Mouse (Mus musculus) neural tube, postnatal 0 days (tissue): ENCODE results near the gene Ccdc106. TPM values are rescaled to one million over a fixed set of nuclear protein-coding genes. Genes with fewer than 3 reads are reported as not detected.

ENCODE experiments used
- polyA plus RNA-seq: library from polyadenylated mRNA; unstranded; fragments of >200 nt; fragmentation: Nextera tagmentation; extraction: Ambion mirVana; gene quantifications from 2 replicates; pipeline ENCODE4 v1.2.1, GENCODE M21; 2015

The Ccdc106 gene
- polyA plus RNA-seq: 72.3 and 78.9 TPM in 2 replicates

GRCm38 (mm10) chr7:5020000-5020681, at the start of gene Ccdc106, which contains the start of gene Zfp865:
Gene Ccdc106, plus strand, starts transcription at chr7:5020553.
Gene Zfp865, plus strand, starts transcription at chr7:5020376.

GRCm38 (mm10) chr7:4971068-4971467, 49.3 kb upstream of the Ccdc106 start, which contains the start of gene Sbk3:
Gene Sbk3, minus strand, starts transcription at chr7:4971168.

GRCm38 (mm10) chr7:4996003-4996895, 24.1 kb upstream of the Ccdc106 start, which contains the start of gene Zfp579:
Gene Zfp579, minus strand, starts transcription at chr7:4996158.

DNA sequence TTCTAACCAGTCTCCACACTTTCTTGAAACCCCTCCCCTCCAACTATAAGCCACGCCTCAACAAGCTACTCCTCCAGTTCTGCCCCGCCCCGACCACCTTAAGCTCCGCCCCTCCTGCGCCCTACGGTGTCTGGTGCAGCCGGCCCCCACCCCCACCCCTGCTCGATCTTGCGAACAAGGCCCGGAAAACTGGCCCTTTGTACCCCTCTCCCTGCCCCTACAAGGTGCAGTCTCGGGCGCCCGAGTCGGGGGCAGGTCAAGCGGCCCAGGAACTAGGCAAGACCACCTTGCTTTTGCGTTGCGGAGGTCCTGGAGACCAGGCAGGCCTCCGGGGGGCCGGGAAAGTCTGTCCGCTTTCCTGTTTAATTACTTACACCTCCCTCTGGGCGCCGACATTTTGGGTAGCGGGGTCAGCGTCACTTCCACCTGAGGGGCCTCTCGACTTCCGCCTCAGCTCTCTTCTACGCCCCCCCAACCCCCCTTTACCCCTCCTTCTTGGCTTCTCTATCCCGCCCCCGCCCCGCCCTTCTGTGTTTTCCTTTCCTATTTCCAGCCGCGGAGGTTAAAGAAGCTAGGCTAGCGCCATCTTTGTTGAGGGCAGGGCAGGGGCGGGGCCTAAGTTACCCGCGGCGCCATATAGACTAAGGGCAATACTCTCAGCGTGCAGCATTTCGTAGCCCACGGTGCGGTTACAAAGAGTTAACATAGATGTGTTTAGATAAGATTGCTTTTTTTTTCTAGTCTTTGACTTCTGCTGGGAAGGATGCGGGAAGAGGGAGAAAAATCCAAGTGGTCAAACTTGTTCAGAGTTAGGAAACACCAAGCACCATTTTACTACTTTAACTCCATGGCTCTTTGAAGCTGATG, 5.9 kb upstream of the Ccdc106 start, which contains the start of the genes Zfp524 and Fiz1:
Gene Zfp524 (plus strand): TSS at position 165 of the 867 bp plus-strand sequence.
Gene Fiz1 (minus strand): TSS at position 447 of the 867 bp plus-strand sequence.

DNA sequence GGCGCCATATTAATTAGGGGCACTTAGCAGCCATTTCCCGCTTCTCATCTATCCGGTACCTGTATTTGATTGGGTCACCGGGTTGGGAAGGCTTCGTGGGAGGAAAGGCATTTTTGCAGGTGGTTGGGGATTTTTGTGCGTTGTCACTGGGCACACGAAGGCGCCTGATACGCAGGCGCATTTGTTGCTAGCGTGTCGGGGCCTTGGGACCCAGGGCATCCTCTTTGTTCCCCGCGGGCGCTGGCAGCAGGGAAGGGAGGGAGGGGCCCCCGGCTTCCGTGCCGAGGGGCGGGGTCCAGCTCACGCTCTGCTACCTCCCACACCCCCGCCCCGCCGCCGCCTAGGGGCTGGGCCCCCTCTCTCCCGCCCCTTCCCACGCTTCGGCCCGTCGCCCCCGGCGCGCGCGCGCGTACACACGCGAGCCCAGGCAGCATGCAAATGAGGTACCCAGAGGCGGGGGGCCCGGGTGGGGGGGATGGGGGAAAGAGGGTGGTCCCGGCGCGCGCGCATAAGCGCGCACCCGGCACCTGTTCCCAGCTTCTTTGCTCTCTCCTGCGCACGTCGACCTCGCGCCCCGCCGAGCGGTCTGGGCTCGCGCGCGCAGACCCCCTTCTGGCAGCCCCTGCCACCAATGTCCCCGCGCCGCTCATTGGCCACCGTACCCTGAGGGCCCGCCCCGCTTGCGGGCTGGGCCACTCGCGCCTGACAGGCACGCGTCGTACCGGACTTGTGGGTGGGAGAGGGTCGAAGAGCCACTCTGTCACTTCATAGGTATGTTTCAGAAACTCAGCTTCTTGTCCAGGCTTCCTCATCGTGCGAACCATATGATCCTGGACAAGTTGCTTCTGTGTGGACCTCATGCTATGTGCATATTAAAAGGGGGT, 5.0 kb upstream of the Ccdc106 start, which contains the start of gene Gm44973:
Gene Gm44973 (plus strand): TSS at position 379 of the 884 bp plus-strand sequence.

GRCm38 (mm10) chr7:5033818-5034217, 13.5 kb downstream of the Ccdc106 start, which contains the start of gene 4632433K11Rik:
Gene 4632433K11Rik, plus strand, starts transcription at chr7:5034118.

DNA sequence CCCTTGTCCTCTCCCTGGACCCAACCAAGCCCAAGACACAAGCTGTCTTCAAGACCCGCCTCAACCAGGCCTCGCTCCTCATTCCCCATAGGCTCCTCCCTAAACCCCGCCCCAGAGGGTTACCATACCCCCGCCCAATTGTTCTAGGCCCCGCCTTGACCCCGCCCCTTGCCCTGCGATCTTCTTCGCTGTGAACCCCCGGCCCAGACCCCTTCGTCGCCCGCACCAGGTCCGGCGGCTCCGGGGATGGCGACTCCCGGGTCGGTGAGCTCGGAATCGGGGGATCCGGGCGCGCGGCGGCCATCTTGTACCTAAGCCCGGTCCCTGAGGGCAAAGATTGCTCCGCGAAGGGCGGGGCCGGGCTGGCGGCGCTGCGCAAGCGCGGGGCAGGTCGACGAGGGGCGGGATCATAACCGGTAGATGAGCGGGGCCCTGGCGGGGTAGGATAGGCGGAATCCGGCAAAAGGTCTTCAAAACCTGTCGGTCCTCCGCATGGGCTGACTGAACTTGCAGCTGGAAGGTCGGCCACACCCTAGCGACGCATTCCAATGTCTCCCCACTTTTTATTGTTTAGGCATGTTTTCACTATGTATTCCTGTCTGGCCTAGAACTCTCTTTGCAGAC, 17.9 kb downstream of the Ccdc106 start, which contains the start of gene Zfp784:
Gene Zfp784 (minus strand): TSS at position 338 of the 624 bp plus-strand sequence.

DNA sequence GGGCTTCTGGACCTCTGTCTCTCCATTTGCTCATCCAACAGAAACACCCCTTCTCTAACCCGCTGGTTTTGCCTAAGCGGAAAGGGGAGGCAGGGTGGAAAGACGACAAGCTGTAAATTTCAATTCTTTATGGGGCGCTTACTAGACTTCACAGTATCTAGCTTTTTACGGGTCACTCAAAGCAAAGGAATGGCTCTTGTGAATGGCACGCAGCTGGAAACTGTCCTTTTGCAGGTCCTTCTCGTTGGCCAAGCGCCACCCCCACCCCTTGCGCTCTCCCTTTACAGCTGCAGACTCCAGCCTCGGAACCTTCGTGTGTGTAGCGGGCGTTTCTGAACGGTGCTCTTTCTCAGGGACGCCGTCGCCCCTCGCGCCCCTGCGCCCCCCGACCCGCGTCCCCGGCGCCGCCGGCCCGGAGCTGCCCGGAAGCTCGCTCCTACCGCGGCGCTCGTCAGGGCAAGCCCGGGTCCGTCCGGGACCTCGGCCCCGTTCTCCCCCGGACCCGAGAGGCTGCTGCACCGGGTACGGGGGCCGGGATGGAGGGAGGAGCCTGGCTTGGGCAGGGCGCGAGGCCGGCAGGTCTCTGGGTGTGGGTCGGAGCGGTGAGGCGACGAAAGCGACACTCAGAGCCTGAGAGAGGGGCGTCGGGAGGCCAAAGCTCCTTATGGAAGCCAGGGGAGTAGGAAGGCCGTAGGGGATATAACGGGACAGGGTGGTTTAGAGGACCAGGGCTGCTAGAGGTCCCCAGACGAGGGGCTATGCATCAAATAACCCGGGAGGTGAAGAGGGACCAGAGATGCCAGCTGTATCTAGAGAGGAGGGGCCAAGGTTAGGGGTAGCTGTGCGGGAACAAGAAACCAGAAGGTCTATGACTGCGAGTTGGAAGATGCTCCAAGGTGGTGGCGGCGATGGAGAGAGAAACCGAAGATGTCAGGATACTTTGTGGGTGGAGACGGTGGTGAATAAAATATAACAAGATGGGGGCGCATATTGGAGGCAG, 31.1 kb downstream of the Ccdc106 start, which contains the start of gene Zfp580:
Gene Zfp580 (plus strand): TSS at position 346 of the 1,000 bp plus-strand sequence.

DNA sequence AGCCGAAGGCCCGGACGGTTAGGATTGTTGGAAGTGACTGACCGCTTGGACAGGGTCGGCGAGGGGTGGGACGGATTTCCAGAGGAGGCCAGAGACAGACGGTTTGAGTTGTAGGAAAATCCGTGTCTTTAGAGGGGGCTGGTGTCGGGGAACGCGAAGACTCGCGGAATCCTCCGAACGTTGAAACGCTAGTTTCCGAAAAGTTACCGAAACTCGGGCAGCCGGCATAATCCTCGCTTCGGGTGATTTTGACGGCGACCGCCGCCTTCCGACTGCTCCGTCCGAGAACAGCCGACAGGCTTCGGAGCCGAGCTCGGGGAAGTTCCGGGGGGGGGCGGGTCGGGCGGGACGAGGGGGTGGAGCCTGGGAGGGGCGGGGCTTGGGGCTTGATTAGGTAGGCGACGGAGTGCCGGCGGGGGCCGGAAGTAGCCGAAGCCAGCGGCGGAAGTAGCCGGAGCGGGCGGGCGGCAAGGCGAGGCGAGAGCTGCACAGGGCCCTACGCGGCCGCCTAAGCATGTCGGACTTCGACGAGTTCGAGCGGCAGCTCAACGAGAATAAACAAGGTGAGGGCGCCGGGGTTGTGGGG, 41.5 kb downstream of the Ccdc106 start, which contains the start of gene U2af2:
Gene U2af2 (plus strand): TSS at position 370 of the 586 bp plus-strand sequence.

GRCm38 (mm10) chr7:5080010-5080751, 59.8 kb downstream of the Ccdc106 start, which contains the start of gene Epn1:
Gene Epn1, plus strand, starts transcription at chr7:5080235.

Other genes with a start within 250 kb of the Ccdc106 start
- gene Fam71e2, start 249.3 kb upstream of the Ccdc106 start, polyA plus RNA-seq: not detected in 2 replicates
- 1.3 and 1.4 TPM in 2 replicates for gene Il11, start 237.7 kb upstream of the Ccdc106 start, polyA plus RNA-seq
- gene Tmem190, start 237.6 kb upstream of the Ccdc106 start, polyA plus RNA-seq: not detected in 2 replicates
- gene Tmem238, start 230.9 kb upstream of the Ccdc106 start, polyA plus RNA-seq: 15.1 and 19.9 TPM in 2 replicates
- 306 and 332 TPM in 2 replicates for gene Rpl28, start 227.7 kb upstream of the Ccdc106 start, polyA plus RNA-seq
- 236 and 237 TPM in 2 replicates for gene Ube2s, start 208.0 kb upstream of the Ccdc106 start, polyA plus RNA-seq
- gene Shisa7, start 175.9 kb upstream of the Ccdc106 start, polyA plus RNA-seq: 8.2 and 11.1 TPM in 2 replicates
- 3.1 and 4.0 TPM in 2 replicates for gene Isoc2b, start 150.3 kb upstream of the Ccdc106 start, polyA plus RNA-seq
- 0.85 and 0.86 TPM in 2 replicates for gene Isoc2a, start 143.4 kb upstream of the Ccdc106 start, polyA plus RNA-seq
- gene Gm36210, start 114.0 kb upstream of the Ccdc106 start, polyA plus RNA-seq: 0.42 TPM in 1 of 2 replicates, not detected in the other
- gene Zfp628, start 105.3 kb upstream of the Ccdc106 start, polyA plus RNA-seq: 3.0 and 4.2 TPM in 2 replicates
- gene Nat14, start 98.5 kb upstream of the Ccdc106 start, polyA plus RNA-seq: 35.0 and 39.1 TPM in 2 replicates
- gene Ssc5d, start 94.8 kb upstream of the Ccdc106 start, polyA plus RNA-seq: 0.88 and 1.3 TPM in 2 replicates
- gene Sbk2, start 56.1 kb upstream of the Ccdc106 start, polyA plus RNA-seq: not detected in 2 replicates
- 0.12 and 0.25 TPM in 2 replicates for gene Sbk3, start 49.4 kb upstream of the Ccdc106 start, polyA plus RNA-seq
- 37.5 and 40.0 TPM in 2 replicates for gene Zfp579, start 24.4 kb upstream of the Ccdc106 start, polyA plus RNA-seq
- 5.8 and 6.8 TPM in 2 replicates for gene Zfp524, start 6.1 kb upstream of the Ccdc106 start, polyA plus RNA-seq
- 22.9 and 26.6 TPM in 2 replicates for gene Fiz1, start 5.9 kb upstream of the Ccdc106 start, polyA plus RNA-seq
- 1.3 and 2.1 TPM in 2 replicates for gene Gm44973, start 5.1 kb upstream of the Ccdc106 start, polyA plus RNA-seq
- 5.1 and 5.6 TPM in 2 replicates for gene Zfp865, start 177 bp upstream of the Ccdc106 start, polyA plus RNA-seq
- not detected in 2 replicates for gene 4632433K11Rik, start 13.6 kb downstream of the Ccdc106 start, polyA plus RNA-seq
- 6.1 and 7.8 TPM in 2 replicates for gene Zfp784, start 17.9 kb downstream of the Ccdc106 start, polyA plus RNA-seq
- 128 and 133 TPM in 2 replicates for gene Zfp580, start 31.0 kb downstream of the Ccdc106 start, polyA plus RNA-seq
- 72.7 and 76.9 TPM in 2 replicates for gene U2af2, start 41.6 kb downstream of the Ccdc106 start, polyA plus RNA-seq
- 93.4 and 120 TPM in 2 replicates for gene Epn1, start 59.7 kb downstream of the Ccdc106 start, polyA plus RNA-seq
- gene Rfpl4, start 96.4 kb downstream of the Ccdc106 start, polyA plus RNA-seq: not detected in 2 replicates
- gene Rasl2-9, start 105.4 kb downstream of the Ccdc106 start, polyA plus RNA-seq: 0.81 and 0.85 TPM in 2 replicates
- not detected in 2 replicates for gene Vmn1r55, start 129.1 kb downstream of the Ccdc106 start, polyA plus RNA-seq
- not detected in 2 replicates for gene Vmn1r56, start 176.2 kb downstream of the Ccdc106 start, polyA plus RNA-seq
- gene Vmn1r57, start 197.9 kb downstream of the Ccdc106 start, polyA plus RNA-seq: not detected in 2 replicates